Mouse (Mus musculus): ENCODE data around the gene Ubl4b. TPM values are rescaled to one million over a fixed set of nuclear protein-coding genes. Genes with fewer than 3 reads are reported as not detected.
A peak's percentile ranks its signal among the peaks of the same experiment; 100 is the strongest.

Ubl4b gene
- polyA plus RNA-seq, 1 experiment from 2014 or later = 0.15 TPM

- 0 out of 2 replicates have a peak overlapping the region, but pooled peaks have one; percentile 33 for H3K27ac ChIP-seq
- peaks cover 25% of the 10 kb centered on the region for H3K4me1 ChIP-seq
- no peaks in the 10 kb centered on the region for H3K9me3 ChIP-seq
- WGBS = under 1% methylated on average over 65 of the region's 65 CpGs
- no peaks in the 10 kb centered on the region for H3K36me3 ChIP-seq
- peak overlapping the region; percentile 57 for H3K4me3 ChIP-seq
- DNase-seq (ENCODE audit: low spot score) = no peak
- H3K27me3 ChIP-seq (ENCODE audit: insufficient read depth, poor library complexity, severe bottlenecking) = peaks cover 97% of the 10 kb centered on the region
These were observed 28.2 kb upstream of the Ubl4b start for GRCm38 (mm10) chr3:107582875-107583767.

GRCm38 (mm10) chr3:107582130-107582874 lies 27.4 kb upstream of the Ubl4b start:
- DNase-seq (ENCODE audit: low spot score) = no peak
- peak overlapping the region; percentile 57 for H3K4me3 ChIP-seq
- no peaks in the 10 kb centered on the region for H3K9me3 ChIP-seq
- no peaks in the 10 kb centered on the region for H3K36me3 ChIP-seq
- WGBS = 4% methylated on average over 18 of the region's 18 CpGs
- H3K27ac ChIP-seq = 0 out of 2 replicates have a peak overlapping the region, but pooled peaks have one; percentile 33
- peaks cover 88% of the 10 kb centered on the region for H3K27me3 ChIP-seq (ENCODE audit: insufficient read depth, poor library complexity, severe bottlenecking)
- H3K4me1 ChIP-seq = peaks cover 33% of the 10 kb centered on the region

- 7% methylated on average over 15 of the region's 15 CpGs for WGBS
- DNase-seq (ENCODE audit: low spot score) = no peak
These were observed 26.5 kb upstream of the Ubl4b start for GRCm38 (mm10) chr3:107581103-107582010.

GRCm38 (mm10) chr3:107579466-107579865 lies 24.6 kb upstream of the Ubl4b start:
- no peak overlapping the region for H3K27ac ChIP-seq
- H3K36me3 ChIP-seq = no peaks in the 10 kb centered on the region
- H3K4me1 ChIP-seq = peaks cover 36% of the 10 kb centered on the region
- H3K9me3 ChIP-seq = no peaks in the 10 kb centered on the region
- WGBS = 8% methylated on average over 4 of the region's 4 CpGs
- H3K27me3 ChIP-seq (ENCODE audit: insufficient read depth, poor library complexity, severe bottlenecking) = peaks cover 60% of the 10 kb centered on the region
- H3K4me3 ChIP-seq = no peak overlapping the region
- no peak for DNase-seq (ENCODE audit: low spot score)

More at GRCm38 (mm10) chr3:107581103-107582010, 26.5 kb upstream of the Ubl4b start:
- peaks cover 79% of the 10 kb centered on the region for H3K27me3 ChIP-seq (ENCODE audit: insufficient read depth, poor library complexity, severe bottlenecking)
- H3K9me3 ChIP-seq = no peaks in the 10 kb centered on the region
- peaks cover 36% of the 10 kb centered on the region for H3K4me1 ChIP-seq
- H3K27ac ChIP-seq = no peak overlapping the region
- H3K4me3 ChIP-seq = no peak overlapping the region
- H3K36me3 ChIP-seq = no peaks in the 10 kb centered on the region

- Histone ChIP-seq H3K4me3 (no peak overlapping the region), H3K27me3 (ENCODE audit: insufficient read depth, poor library complexity, severe bottlenecking) (peaks cover 47% of the 10 kb centered on the region), H3K9me3 (no peaks in the 10 kb centered on the region), H3K36me3 (no peaks in the 10 kb centered on the region), H3K4me1 (peaks cover 30% of the 10 kb centered on the region), H3K27ac (peak overlapping the region; percentile 12; the same call in 1 of the 2 replicates)
- DNase-seq (ENCODE audit: low spot score) = no peak
- WGBS = 4% methylated on average over 3 of the region's 3 CpGs
These were observed 23.0 kb upstream of the Ubl4b start for GRCm38 (mm10) chr3:107577810-107578390.

GRCm38 (mm10) chr3:107576807-107577206 lies 21.9 kb upstream of the Ubl4b start:
- no peaks in the 10 kb centered on the region for H3K9me3 ChIP-seq
- H3K27ac ChIP-seq = no peak overlapping the region
- no peaks in the 10 kb centered on the region for H3K36me3 ChIP-seq
- DNase-seq (ENCODE audit: low spot score) = no peak
- H3K4me3 ChIP-seq = no peak overlapping the region
- 84% methylated on average over 3 of the region's 3 CpGs for WGBS
- peaks cover 46% of the 10 kb centered on the region for H3K27me3 ChIP-seq (ENCODE audit: insufficient read depth, poor library complexity, severe bottlenecking)
- H3K4me1 ChIP-seq = peaks cover 29% of the 10 kb centered on the region

GRCm38 (mm10) chr3:107571205-107571604 lies 16.3 kb upstream of the Ubl4b start:
- H3K4me1 ChIP-seq = peaks cover 33% of the 10 kb centered on the region
- DNase-seq (ENCODE audit: low spot score) = no peak
- WGBS = 50% methylated on average over 2 of the region's 2 CpGs
- H3K36me3 ChIP-seq = no peaks in the 10 kb centered on the region
- peaks cover 27% of the 10 kb centered on the region for H3K27me3 ChIP-seq (ENCODE audit: insufficient read depth, poor library complexity, severe bottlenecking)
- H3K9me3 ChIP-seq = no peaks in the 10 kb centered on the region
- no peak overlapping the region for H3K4me3 ChIP-seq
- H3K27ac ChIP-seq = no peak overlapping the region

GRCm38 (mm10) chr3:107568721-107569120 lies 13.8 kb upstream of the Ubl4b start:
- H3K4me3 ChIP-seq = no peak overlapping the region
- peak; percentile 85 for DNase-seq (ENCODE audit: low spot score)
- peaks cover 54% of the 10 kb centered on the region for H3K4me1 ChIP-seq
- peak overlapping the region; percentile 22; the same call in 1 of the 2 replicates for H3K27ac ChIP-seq
- H3K36me3 ChIP-seq = no peaks in the 10 kb centered on the region
- H3K27me3 ChIP-seq (ENCODE audit: insufficient read depth, poor library complexity, severe bottlenecking) = peaks cover 30% of the 10 kb centered on the region
- no peaks in the 10 kb centered on the region for H3K9me3 ChIP-seq
- 18% methylated on average over 4 of the region's 4 CpGs for WGBS

- H3K36me3 ChIP-seq = no peaks in the 10 kb centered on the region
- no peaks in the 10 kb centered on the region for H3K9me3 ChIP-seq
- no peak overlapping the region for H3K27ac ChIP-seq
- WGBS = 74% methylated on average over 7 of the region's 7 CpGs
- no peak overlapping the region for H3K4me3 ChIP-seq
- DNase-seq (ENCODE audit: low spot score) = no peak
- peaks cover 27% of the 10 kb centered on the region for H3K27me3 ChIP-seq (ENCODE audit: insufficient read depth, poor library complexity, severe bottlenecking)
- H3K4me1 ChIP-seq = peaks cover 64% of the 10 kb centered on the region
These were observed 12.9 kb upstream of the Ubl4b start for GRCm38 (mm10) chr3:107567766-107568165.

GRCm38 (mm10) chr3:107565331-107565730 lies 10.5 kb upstream of the Ubl4b start:
- H3K36me3 ChIP-seq = no peaks in the 10 kb centered on the region
- H3K27ac ChIP-seq = peak overlapping the region; percentile 75
- DNase-seq (ENCODE audit: low spot score) = no peak
- no peaks in the 10 kb centered on the region for H3K9me3 ChIP-seq
- H3K27me3 ChIP-seq (ENCODE audit: insufficient read depth, poor library complexity, severe bottlenecking) = peaks cover 17% of the 10 kb centered on the region
- no peak overlapping the region for H3K4me3 ChIP-seq
- H3K4me1 ChIP-seq = peaks cover 81% of the 10 kb centered on the region
- 12% methylated on average over 3 of the region's 3 CpGs for WGBS

GRCm38 (mm10) chr3:107563880-107564279 lies 9.0 kb upstream of the Ubl4b start:
- WGBS = 6% methylated on average over 4 of the region's 4 CpGs
- Histone ChIP-seq H3K9me3 (no peaks in the 10 kb centered on the region), H3K27me3 (ENCODE audit: insufficient read depth, poor library complexity, severe bottlenecking) (peaks cover 19% of the 10 kb centered on the region), H3K4me3 (no peak overlapping the region), H3K36me3 (no peaks in the 10 kb centered on the region), H3K27ac (peak overlapping the region; percentile 86), H3K4me1 (peaks cover 79% of the 10 kb centered on the region)
- no peak for DNase-seq (ENCODE audit: low spot score)

GRCm38 (mm10) chr3:107562591-107562990 lies 7.7 kb upstream of the Ubl4b start:
- DNase-seq (ENCODE audit: low spot score) = no peak
- peaks cover 31% of the 10 kb centered on the region; the same call in 1 of the 2 replicates for H3K27me3 ChIP-seq (ENCODE audit: insufficient read depth, poor library complexity, severe bottlenecking)
- H3K9me3 ChIP-seq = no peaks in the 10 kb centered on the region
- 80% methylated on average over 4 of the region's 4 CpGs for whole genome bisulfite sequencing
- no peaks in the 10 kb centered on the region for H3K36me3 ChIP-seq
- H3K4me1 ChIP-seq = peaks cover 69% of the 10 kb centered on the region
- peak overlapping the region; percentile 52 for H3K27ac ChIP-seq
- no peak overlapping the region for H3K4me3 ChIP-seq
